Comparison of ENCODE assay signal across 8 mouse cellular contexts in the genomic region with DNA sequence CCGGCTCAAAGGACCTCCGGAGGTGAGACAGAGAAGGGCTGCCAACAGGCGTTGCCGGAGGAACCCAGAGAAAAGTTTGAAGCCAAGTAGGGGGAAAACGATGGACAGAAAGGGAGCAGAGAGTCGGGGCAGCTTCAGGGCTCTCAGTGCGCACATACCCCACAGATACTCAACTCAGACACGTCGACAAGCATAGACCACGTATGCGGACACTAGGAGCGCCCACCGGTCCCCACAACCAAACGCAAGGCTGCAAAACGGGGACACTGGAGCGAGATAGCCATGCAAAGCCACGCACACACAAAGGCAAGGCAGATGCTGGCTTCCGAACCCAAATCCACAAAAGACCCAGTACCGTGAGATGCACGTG. TPM values are rescaled to one million over a fixed set of nuclear protein-coding genes. Genes with fewer than 3 reads are reported as not detected.
DNase-seq lines count a peak whose midpoint lies in the region; ATAC-seq and TF ChIP-seq lines count a peak whose summit lies in the region.

No protein-coding gene starts in this region.

- DNase-seq in kidney, adult 8-10 months, result no peak
- DNase-seq in midbrain, embryonic 14.5 days, result no peak
- DNase-seq in ovary, postnatal 10 days (ENCODE audit: low spot score), result no peak
- no peak for DNase-seq in frontal cortex, postnatal 25 days (ENCODE audit: low spot score in 2 of 2)
- no peak for DNase-seq in thymus, postnatal 4 days

- no peaks in the 10 kb centered on the region for H3K27me3 ChIP-seq in kidney, embryonic 16.5 days (ENCODE audit: insufficient read depth, low read length)
- no peaks in the 10 kb centered on the region for H3K27me3 ChIP-seq in hindbrain, embryonic 16.5 days (replicated peaks; ENCODE audit: control insufficient read depth, insufficient read depth, low read length)
- no peaks in the 10 kb centered on the region for H3K27me3 ChIP-seq in midbrain, embryonic 14.5 days (ENCODE audit: control insufficient read depth, insufficient read depth, low read length)

- no peaks in the 10 kb centered on the region for H3K36me3 ChIP-seq in kidney, embryonic 16.5 days (ENCODE audit: insufficient read depth, low read length)
- no peaks in the 10 kb centered on the region for H3K36me3 ChIP-seq in hindbrain, embryonic 16.5 days (ENCODE audit: control insufficient read depth, insufficient read depth, low read length)
- no peaks in the 10 kb centered on the region for H3K36me3 ChIP-seq in midbrain, embryonic 14.5 days (ENCODE audit: control insufficient read depth, insufficient read depth, low read length)

- H3K4me2 ChIP-seq in kidney, embryonic 16.5 days (replicated peaks; ENCODE audit: low read depth, low read length), result peak overlapping the region; percentile 76
- peak overlapping the region; percentile 93 for H3K4me2 ChIP-seq in hindbrain, embryonic 16.5 days (ENCODE audit: low read length)
- peak overlapping the region; percentile 96 for H3K4me2 ChIP-seq in midbrain, embryonic 14.5 days (ENCODE audit: low read length)

- peak overlapping the region; percentile 79 for H3K9ac ChIP-seq in kidney, embryonic 16.5 days (replicated peaks; ENCODE audit: low read length)
- H3K9ac ChIP-seq in hindbrain, embryonic 16.5 days (ENCODE audit: low read depth, low read length), result peak overlapping the region; percentile 79
- peak overlapping the region; percentile 75 for H3K9ac ChIP-seq in midbrain, embryonic 14.5 days (replicated peaks; ENCODE audit: low read length)

- 0% methylated on average over 20 of the region's 20 CpGs for WGBS in kidney, embryonic 16.5 days
- WGBS in hindbrain, embryonic 16.5 days, result under 1% methylated on average over 20 of the region's 20 CpGs
- under 1% methylated on average over 20 of the region's 20 CpGs for WGBS in midbrain, embryonic 14.5 days

- TF ChIP-seq POLR2A in cortical plate, adult 2 months (IDR thresholded peaks at IDR 0.05; ENCODE audit: extremely low read depth, insufficient read depth, low read length), result no peak

- ATAC-seq in kidney, embryonic 16.5 days (ENCODE audit: low FRiP score, low TSS enrichment), result peak; percentile 24
- ATAC-seq in hindbrain, embryonic 16.5 days, result no peak
- peak; percentile 12 for ATAC-seq in midbrain, embryonic 14.5 days (ENCODE audit: low FRiP score, low TSS enrichment)

- H3K9me3 ChIP-seq in kidney, embryonic 16.5 days (ENCODE audit: low read length), result peaks cover 3% of the 10 kb centered on the region; the same call in 1 of the 2 replicates
- no peaks in the 10 kb centered on the region for H3K9me3 ChIP-seq in hindbrain, embryonic 16.5 days (ENCODE audit: control insufficient read depth, low read length)
- no peaks in the 10 kb centered on the region for H3K9me3 ChIP-seq in midbrain, embryonic 14.5 days (ENCODE audit: control insufficient read depth, low read length)

- peak overlapping the region; percentile 85 for H3K4me3 ChIP-seq in kidney, embryonic 16.5 days (ENCODE audit: low read length)
- H3K4me3 ChIP-seq in cortical plate, adult 2 months (ENCODE audit: insufficient read depth, low read length), result peak overlapping the region; percentile 38
- peak overlapping the region; percentile 80 for H3K4me3 ChIP-seq in hindbrain, embryonic 16.5 days (ENCODE audit: low read length)
- H3K4me3 ChIP-seq in midbrain, embryonic 14.5 days (replicated peaks; ENCODE audit: low read depth, low read length), result peak overlapping the region; percentile 80

- peak overlapping the region; percentile 83 for H3K27ac ChIP-seq in kidney, embryonic 16.5 days (ENCODE audit: low read length)
- no peak overlapping the region for H3K27ac ChIP-seq in cortical plate, adult 2 months (ENCODE audit: insufficient read depth, low read length)
- H3K27ac ChIP-seq in hindbrain, embryonic 16.5 days (ENCODE audit: low read depth, low read length), result peak overlapping the region; percentile 82
- H3K27ac ChIP-seq in midbrain, embryonic 14.5 days (replicated peaks; ENCODE audit: low read depth, low read length), result peak overlapping the region; percentile 74

- H3K4me1 ChIP-seq in kidney, embryonic 16.5 days (ENCODE audit: insufficient read depth, low read length), result peaks cover 28% of the 10 kb centered on the region
- no peaks in the 10 kb centered on the region for H3K4me1 ChIP-seq in cortical plate, adult 2 months (ENCODE audit: control insufficient read depth, insufficient read depth, low read length)
- H3K4me1 ChIP-seq in hindbrain, embryonic 16.5 days (ENCODE audit: control insufficient read depth, insufficient read depth, low read depth, low read length), result peaks cover 29% of the 10 kb centered on the region
- peaks cover 28% of the 10 kb centered on the region for H3K4me1 ChIP-seq in midbrain, embryonic 14.5 days (ENCODE audit: control insufficient read depth, insufficient read depth, low read length)

- TF ChIP-seq CTCF in cortical plate, adult 2 months (IDR thresholded peaks at IDR 0.05; ENCODE audit: extremely low read depth, insufficient read depth, low read length), result no peak

RNA-seq across cellular contexts. Expression of a gene that starts 0.5 kb away (rescaled TPM):
- 7.3 and 9.9 TPM in 2 replicates for polyA plus RNA-seq in kidney, embryonic 16.5 days (2015; fragmentation: Nextera tagmentation; extraction: Ambion mirVana)
- 2.2 and 3.1 TPM in 2 replicates for polyA plus RNA-seq in cortical plate, adult 2 months (2012; rRNA removed)
- 6.5 and 9.8 TPM in 2 replicates for polyA plus RNA-seq in hindbrain, embryonic 16.5 days (2015; fragmentation: Nextera tagmentation; extraction: Ambion mirVana)
- polyA plus RNA-seq in midbrain, embryonic 14.5 days (2014; fragmentation: Nextera tagmentation; extraction: Ambion mirVana), result 8.2 and 10.3 TPM in 2 replicates

RNA-seq across cellular contexts. Expression of a gene that starts 39.6 kb away (rescaled TPM):
- 27.4 and 32.3 TPM in 2 replicates for polyA plus RNA-seq in kidney, embryonic 16.5 days (2015; fragmentation: Nextera tagmentation; extraction: Ambion mirVana)
- polyA plus RNA-seq in cortical plate, adult 2 months (2012; rRNA removed), result 10.0 and 10.3 TPM in 2 replicates
- 26.9 and 29.5 TPM in 2 replicates for polyA plus RNA-seq in hindbrain, embryonic 16.5 days (2015; fragmentation: Nextera tagmentation; extraction: Ambion mirVana)
- polyA plus RNA-seq in midbrain, embryonic 14.5 days (2014; fragmentation: Nextera tagmentation; extraction: Ambion mirVana), result 17.9 and 18.9 TPM in 2 replicates
